Mouse (Mus musculus): ENCODE measurements around the gene Prrt2.

DNA sequence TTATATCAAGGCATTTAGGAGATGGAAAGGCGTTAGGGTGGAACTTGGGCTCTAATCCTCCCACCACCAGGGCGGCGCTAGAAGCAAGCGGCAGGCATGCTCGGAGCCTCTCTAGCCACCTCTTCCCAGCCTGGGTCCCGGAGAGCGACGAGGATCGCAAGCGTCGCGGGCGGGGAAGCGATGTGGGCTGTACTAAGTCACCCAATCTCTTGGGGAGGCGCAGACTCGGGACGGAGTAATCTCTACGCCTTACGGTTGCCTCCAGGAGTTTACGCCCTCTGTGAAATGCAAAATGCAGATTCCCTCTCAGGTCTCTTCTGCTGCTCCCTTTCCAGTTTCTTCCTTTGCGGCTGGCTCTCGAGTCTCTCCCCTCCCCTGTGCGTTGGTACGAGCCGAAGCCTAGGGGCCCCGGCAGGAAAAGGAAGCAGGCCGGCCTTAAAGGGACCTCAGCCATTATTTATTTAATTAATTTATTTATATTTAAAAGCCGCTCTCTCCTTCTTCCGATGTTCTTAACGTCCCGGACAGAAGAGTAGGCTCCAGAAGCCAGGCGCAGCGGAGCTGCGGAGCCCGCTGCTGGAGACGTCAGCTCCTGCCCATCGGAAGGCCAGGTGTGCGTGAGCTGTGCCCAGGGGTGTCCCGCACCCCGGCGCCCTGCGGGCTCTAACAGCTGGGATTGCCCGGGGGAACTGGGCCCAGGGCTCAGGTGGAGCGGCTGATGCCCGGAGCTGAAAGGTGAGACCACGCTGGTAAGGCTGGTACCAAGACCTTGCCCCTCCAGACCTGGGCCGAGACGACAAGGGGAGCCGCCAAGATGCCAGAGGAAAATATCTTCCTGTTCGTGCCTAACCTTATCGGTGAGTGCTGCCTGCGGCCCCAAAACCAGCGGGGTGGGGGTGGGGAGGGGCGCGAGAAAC, 44.8 kb downstream of the Prrt2 start, which contains the start of gene Cdiptos:
- TF ChIP-seq CTCF (IDR thresholded peaks at IDR 0.05; ENCODE audit: low read depth, low read length) (peak; percentile 88), POLR2A (IDR thresholded peaks at IDR 0.05; ENCODE audit: insufficient read depth, low read length) (no peak)
